In the genomic region with DNA sequence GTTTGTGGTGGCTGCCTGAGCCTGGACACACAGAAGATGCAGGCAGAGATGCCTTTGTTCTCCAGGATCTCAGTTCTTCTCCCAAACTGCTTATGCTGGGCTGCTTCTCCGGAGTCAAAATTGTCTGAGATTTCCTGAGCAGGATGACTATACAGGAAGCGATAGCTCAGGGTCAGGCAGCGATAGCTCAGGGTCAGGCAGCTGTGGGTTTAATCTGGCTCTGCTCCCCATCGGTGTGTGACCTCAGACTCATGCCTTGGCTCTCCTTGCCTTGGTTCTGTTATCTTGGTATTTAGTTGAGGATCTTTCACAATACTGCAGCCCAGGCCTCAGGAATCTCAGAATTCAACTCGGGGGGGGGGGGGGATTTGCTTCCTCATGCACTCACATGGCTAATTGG, we compare ENCODE assay signal across 15 mouse cellular contexts. TPM values are rescaled to one million over a fixed set of nuclear protein-coding genes. Genes with fewer than 3 reads are reported as not detected.
A peak's percentile ranks its signal among the peaks of the same experiment; 100 is the strongest.
DNase-seq lines count a peak whose midpoint lies in the region; ATAC-seq and TF ChIP-seq lines count a peak whose summit lies in the region.
"Had no signal": no experiment of that assay in that cellular context is flagged by ENCODE, and none has a peak within 500 bp of the region (broad histone marks: within the 10 kb centered on the region; RNA-seq: fewer than 3 reads in every experiment).

No protein-coding gene starts in this region.

- no peak for DNase-seq in forebrain, embryonic 14.5 days (ENCODE audit: low spot score)
- no peak for DNase-seq in forebrain, embryonic 10.5 days (ENCODE audit: extremely low spot score, low spot score)
- DNase-seq in kidney, postnatal 36 days = peak; percentile 18 to 34
- DNase-seq in adrenal gland, adult 2 months = peak; percentile 89
- no peak for DNase-seq in cerebellum, postnatal 10 days
- DNase-seq in right cerebral cortex, postnatal 4 days = no peak
- DNase-seq: B cell, adult 2 months; cerebellum, adult 2 months had no signal

- 0 out of 2 replicates have a peak overlapping the region, but pooled peaks have one; percentile 13 for H3K9ac ChIP-seq in forebrain, embryonic 14.5 days (ENCODE audit: low read length)
- H3K9ac ChIP-seq in kidney, embryonic 16.5 days (replicated peaks; ENCODE audit: low read length) = no peak overlapping the region
- H3K9ac ChIP-seq: heart, embryonic 15.5 days; liver, embryonic 15.5 days had no signal

- no peak for ATAC-seq in forebrain, embryonic 14.5 days
- no peak for ATAC-seq in kidney, embryonic 16.5 days (ENCODE audit: low FRiP score, low TSS enrichment)
- ATAC-seq: inflammation-experienced regulatory T-cells, adult 6 months had no signal

- WGBS in forebrain, embryonic 14.5 days = 89% methylated on average over 5 of the region's 5 CpGs
- WGBS in forebrain, embryonic 10.5 days = 77% methylated on average over 5 of the region's 5 CpGs
- WGBS in kidney, embryonic 16.5 days = 80% methylated on average over 5 of the region's 5 CpGs

- H3K27ac ChIP-seq in forebrain, embryonic 14.5 days (ENCODE audit: low read depth, low read length) = no peak overlapping the region; the same call in 1 of the 2 replicates
- no peak overlapping the region for H3K27ac ChIP-seq in forebrain, embryonic 10.5 days
- H3K27ac ChIP-seq in kidney, embryonic 16.5 days (ENCODE audit: low read length) = no peak overlapping the region
- peak overlapping the region; percentile 92 for H3K27ac ChIP-seq in embryonic fibroblast, embryonic 13.5 days (ENCODE audit: insufficient read depth, low read length)
- H3K27ac ChIP-seq: heart, embryonic 15.5 days; liver, embryonic 15.5 days had no signal

- H3K4me2 ChIP-seq in forebrain, embryonic 14.5 days (ENCODE audit: low read length) = no peak overlapping the region
- no peak overlapping the region for H3K4me2 ChIP-seq in kidney, embryonic 16.5 days (replicated peaks; ENCODE audit: low read depth, low read length)
- H3K4me2 ChIP-seq: heart, embryonic 15.5 days; liver, embryonic 15.5 days had no signal

- no peaks in the 10 kb centered on the region for H3K27me3 ChIP-seq in forebrain, embryonic 14.5 days (replicated peaks; ENCODE audit: control insufficient read depth, insufficient read depth, low read length)
- no peaks in the 10 kb centered on the region for H3K27me3 ChIP-seq in forebrain, embryonic 10.5 days (ENCODE audit: poor library complexity, severe bottlenecking)
- H3K27me3 ChIP-seq in kidney, embryonic 16.5 days (ENCODE audit: insufficient read depth, low read length) = no peaks in the 10 kb centered on the region
- H3K27me3 ChIP-seq: heart, embryonic 15.5 days; liver, embryonic 15.5 days had no signal

- H3K9me3 ChIP-seq in forebrain, embryonic 14.5 days (replicated peaks; ENCODE audit: control insufficient read depth, low read length) = no peaks in the 10 kb centered on the region
- no peaks in the 10 kb centered on the region for H3K9me3 ChIP-seq in forebrain, embryonic 10.5 days
- H3K9me3 ChIP-seq in kidney, embryonic 16.5 days (ENCODE audit: low read length) = no peaks in the 10 kb centered on the region
- H3K9me3 ChIP-seq: heart, embryonic 15.5 days; liver, embryonic 15.5 days had no signal

- H3K36me3 ChIP-seq in forebrain, embryonic 14.5 days (ENCODE audit: control insufficient read depth, insufficient read depth, low read length) = peaks cover 36% of the 10 kb centered on the region
- H3K36me3 ChIP-seq in forebrain, embryonic 10.5 days (replicated peaks) = peaks cover 65% of the 10 kb centered on the region
- H3K36me3 ChIP-seq in kidney, embryonic 16.5 days (ENCODE audit: insufficient read depth, low read length) = peaks cover 18% of the 10 kb centered on the region

- H3K4me1 ChIP-seq in forebrain, embryonic 14.5 days (ENCODE audit: control insufficient read depth, insufficient read depth, low read length) = no peaks in the 10 kb centered on the region
- peaks cover 6% of the 10 kb centered on the region for H3K4me1 ChIP-seq in forebrain, embryonic 10.5 days
- H3K4me1 ChIP-seq in kidney, embryonic 16.5 days (ENCODE audit: insufficient read depth, low read length) = no peaks in the 10 kb centered on the region
- peaks cover 5% of the 10 kb centered on the region for H3K4me1 ChIP-seq in embryonic fibroblast, embryonic 13.5 days (ENCODE audit: control insufficient read depth, insufficient read depth, low read length)

- no peak for TF ChIP-seq POLR2A in embryonic fibroblast, embryonic 13.5 days (IDR thresholded peaks at IDR 0.05; ENCODE audit: low read depth, low read length)

- no peak for TF ChIP-seq CTCF in embryonic fibroblast, embryonic 13.5 days (IDR thresholded peaks at IDR 0.05; ENCODE audit: borderline replicate concordance, insufficient read depth, low read length)

- H3K4me3 ChIP-seq in forebrain, embryonic 14.5 days (ENCODE audit: low read depth, low read length) = no peak overlapping the region
- H3K4me3 ChIP-seq in forebrain, embryonic 10.5 days = no peak overlapping the region
- H3K4me3 ChIP-seq in kidney, embryonic 16.5 days (ENCODE audit: low read length) = no peak overlapping the region
- H3K4me3 ChIP-seq in embryonic fibroblast, embryonic 13.5 days (ENCODE audit: insufficient read depth, low read length) = no peak overlapping the region
- H3K4me3 ChIP-seq: erythroblast, embryonic 14.5 days; heart, embryonic 15.5 days; liver, embryonic 15.5 days had no signal

RNA-seq across cellular contexts. Expression of gene Scap, which starts 33.7 kb away (rescaled TPM):
- polyA plus RNA-seq in forebrain, embryonic 14.5 days (2014; fragmentation: Nextera tagmentation; extraction: Ambion mirVana) = 24.5 and 35.4 TPM in 2 replicates
- polyA plus RNA-seq in forebrain, embryonic 10.5 days (2016; fragmentation: Nextera tagmentation; extraction: Ambion mirVana) = 44.1 and 45.4 TPM in 2 replicates
- polyA plus RNA-seq in kidney, embryonic 16.5 days (2015; fragmentation: Nextera tagmentation; extraction: Ambion mirVana) = 37.7 and 38.7 TPM in 2 replicates
- total RNA-seq in adrenal gland, adult 2 months (2021) = 100 to 1,000 TPM in 1 of 2 experiments, 10 to 100 TPM in 1; 98.3 to 148 TPM
- 99.4 and 112 TPM in 2 replicates for polyA plus RNA-seq in adrenal gland, adult 2 months (2012; rRNA removed)
- 41.2 and 55.2 TPM in 2 replicates for polyA plus RNA-seq in embryonic fibroblast, embryonic 13.5 days (2011; ENCODE audit: insufficient read length, low read depth, missing spikeins)

RNA-seq across cellular contexts. Expression of gene Ptpn23, which starts 41.3 kb away (rescaled TPM):
- 13.1 and 18.7 TPM in 2 replicates for polyA plus RNA-seq in forebrain, embryonic 14.5 days (2014; fragmentation: Nextera tagmentation; extraction: Ambion mirVana)
- polyA plus RNA-seq in forebrain, embryonic 10.5 days (2016; fragmentation: Nextera tagmentation; extraction: Ambion mirVana) = 15.1 and 15.2 TPM in 2 replicates
- 15.8 and 20.7 TPM in 2 replicates for polyA plus RNA-seq in kidney, embryonic 16.5 days (2015; fragmentation: Nextera tagmentation; extraction: Ambion mirVana)
- total RNA-seq in adrenal gland, adult 2 months (2021) = 10 to 100 TPM; 62.9 to 72.5 TPM
- polyA plus RNA-seq in adrenal gland, adult 2 months (2012; rRNA removed) = 64.5 and 88.5 TPM in 2 replicates
- polyA plus RNA-seq in embryonic fibroblast, embryonic 13.5 days (2011; ENCODE audit: insufficient read length, low read depth, missing spikeins) = 37.4 and 45.3 TPM in 2 replicates

RNA-seq across cellular contexts. Expression of gene Ngp, which starts 52.8 kb away (rescaled TPM):
- 0.61 and 1.2 TPM in 2 replicates for polyA plus RNA-seq in forebrain, embryonic 14.5 days (2014; fragmentation: Nextera tagmentation; extraction: Ambion mirVana)
- polyA plus RNA-seq in forebrain, embryonic 10.5 days (2016; fragmentation: Nextera tagmentation; extraction: Ambion mirVana) = not detected in 2 replicates
- 3.4 and 4.8 TPM in 2 replicates for polyA plus RNA-seq in kidney, embryonic 16.5 days (2015; fragmentation: Nextera tagmentation; extraction: Ambion mirVana)
- 1 to 10 TPM in 1 of 2 experiments, not detected in 1; 2.2 TPM for total RNA-seq in adrenal gland, adult 2 months (2021)
- polyA plus RNA-seq in adrenal gland, adult 2 months (2012; rRNA removed) = not detected in 2 replicates
- polyA plus RNA-seq in embryonic fibroblast, embryonic 13.5 days (2011; ENCODE audit: insufficient read length, low read depth, missing spikeins) = not detected in 2 replicates
- total RNA-seq: left cerebral cortex, postnatal 25 days had no signal

Comparison
In these comparisons a context has a peak if more than half of its experiments do, and no peak if none do; other contexts are left out.
1. DNase-seq: peak in kidney, postnatal 36 days (2 of 2) and adrenal gland, adult 2 months (single experiment); none in forebrain, embryonic 14.5 days (single experiment), forebrain, embryonic 10.5 days (single experiment), cerebellum, postnatal 10 days (0 of 2) and right cerebral cortex, postnatal 4 days (single experiment).